Mouse (Mus musculus): ENCODE results near the gene Gm28372. TPM values are rescaled to one million over a fixed set of nuclear protein-coding genes. Genes with fewer than 3 reads are reported as not detected.

Gm28372 gene
- total and polyA plus RNA-seq, 3 experiments: 0.23 TPM; not detected in 2

DNA sequence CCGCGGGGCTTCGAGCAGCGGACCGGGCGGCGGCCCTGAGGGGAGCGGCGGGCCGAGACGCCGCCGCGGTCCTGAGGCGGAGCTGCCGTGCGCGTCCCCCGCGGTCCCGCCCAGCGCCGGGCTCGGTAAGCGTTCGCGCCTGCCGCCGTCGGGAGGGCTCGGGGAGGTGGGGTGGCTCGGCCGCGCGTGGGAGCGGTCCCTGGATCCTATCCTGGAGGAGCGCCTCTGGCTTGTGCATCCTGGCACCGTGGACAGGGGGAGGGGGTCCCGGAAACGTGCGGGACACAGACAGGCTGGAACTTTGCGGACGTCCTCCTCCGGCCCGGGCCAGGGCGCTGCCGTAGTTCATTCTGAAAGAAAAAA, 45.4 kb downstream of the Gm28372 start:
- TF ChIP-seq BHLHE40 (IDR thresholded peaks at IDR 0.05; ENCODE audit: low read depth, low read length): peak; percentile 9; the same call in 1 of the 2 replicates
- TF ChIP-seq MYC (IDR thresholded peaks at IDR 0.05; ENCODE audit: low read depth, low read length): no peak
- Histone ChIP-seq H3K36me3 (replicated peaks in 1 of 2; ENCODE audit: control insufficient read depth in 1 of 2, insufficient read depth in 1 of 2, low read length in 1 of 2) (peaks cover 0 to 12% of the 10 kb centered on the region in 2 experiments), H3K79me2 (replicated peaks; ENCODE audit: control insufficient read depth, extremely low read depth, insufficient read depth, poor library complexity, severe bottlenecking) (peaks cover 20% of the 10 kb centered on the region), H3K9me3 (replicated peaks; ENCODE audit: low read length) (no peaks in the 10 kb centered on the region), H3K9ac (ENCODE audit: insufficient read depth, low read depth) (peak overlapping the region; percentile 55), H3K27ac (ENCODE audit: insufficient read depth, low read depth) (0 out of 2 replicates have a peak overlapping the region, but pooled peaks have one; percentile 5), H3K27me3 (replicated peaks) (no peaks in the 10 kb centered on the region), H3K4me3 (replicated peaks in 1 of 3; ENCODE audit: low read depth in 2 of 3, low read length in 2 of 3, poor library complexity in 1 of 3) (peak overlapping the region; percentile 76 to 91 (median 89)), H3K4me2 (ENCODE audit: insufficient read depth, low read depth, poor library complexity, severe bottlenecking) (peak overlapping the region; percentile 74), H3K4me1 (ENCODE audit: control insufficient read depth in 1 of 2, insufficient read depth in 2 of 2) (peaks cover 0 to 32% of the 10 kb centered on the region in 2 experiments; a peak in 2 of 4 replicates)
- in situ Hi-C loops (cut with MboI; ENCODE audit: low pct_ligation_motif_present, low pct_unique_long_range_greater_than_20kb, low sequenced_read_pairs): no loop called here
- dilution Hi-C loops (cut with MboI; ENCODE audit: extremely low pct_ligation_motif_present, extremely low pct_unique_long_range_greater_than_20kb, low sequenced_read_pairs): no loop called here
- DNase-seq (ENCODE audit: extremely low read depth): peak; percentile 24

DNA sequence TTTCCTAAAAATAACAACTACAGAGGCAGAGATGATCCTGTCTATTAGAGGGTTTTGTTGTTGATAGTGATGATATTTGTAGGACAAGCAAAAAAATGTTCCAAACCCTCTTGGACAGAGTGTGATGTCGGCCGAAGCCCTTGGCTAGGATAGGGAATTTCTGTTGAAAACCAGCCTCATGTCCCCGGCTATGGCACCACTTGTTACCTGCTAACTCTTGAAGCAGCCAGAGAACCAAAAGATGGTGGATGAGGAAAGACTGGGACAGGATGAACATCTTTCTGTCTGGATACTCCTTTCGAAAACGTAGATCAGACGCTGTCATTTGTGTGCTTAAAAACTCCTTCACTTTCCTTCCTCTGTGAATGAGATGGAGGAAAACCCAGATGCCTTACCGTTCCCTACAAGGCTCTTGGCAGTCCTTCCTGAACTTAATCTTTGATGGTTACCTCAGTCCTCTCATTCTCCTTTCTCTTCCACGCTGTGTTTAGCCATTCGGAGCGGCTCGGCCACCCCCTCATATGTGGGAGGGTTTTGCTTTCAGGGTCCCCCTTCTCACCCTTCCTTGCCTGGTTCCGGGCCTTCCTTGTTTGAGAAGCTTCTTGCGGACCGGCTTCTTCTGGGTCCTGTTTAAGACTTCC, 46.2 kb downstream of the Gm28372 start:
- peaks cover 20% of the 10 kb centered on the region for H3K79me2 ChIP-seq (replicated peaks; ENCODE audit: control insufficient read depth, extremely low read depth, insufficient read depth, poor library complexity, severe bottlenecking)
- H3K4me3 ChIP-seq (replicated peaks in 1 of 3; ENCODE audit: low read depth in 2 of 3, low read length in 2 of 3, poor library complexity in 1 of 3): peak overlapping the region; percentile 76 to 91 (median 89)
- peak overlapping the region; percentile 74 for H3K4me2 ChIP-seq (ENCODE audit: insufficient read depth, low read depth, poor library complexity, severe bottlenecking)
- no peak overlapping the region for H3K27ac ChIP-seq (ENCODE audit: insufficient read depth, low read depth)
- TF ChIP-seq TBP (conservative IDR thresholded peaks at IDR 0.05; ENCODE audit: low read depth, low read length): no peak
- TF ChIP-seq HCFC1 (IDR thresholded peaks at IDR 0.05; ENCODE audit: low read depth, low read length): no peak
- no peak for TF ChIP-seq JUND (conservative IDR thresholded peaks at IDR 0.05; ENCODE audit: low read depth, low read length)
- TF ChIP-seq ZNF384 (IDR thresholded peaks at IDR 0.05; ENCODE audit: low read depth, low read length): no peak
- no peak for TF ChIP-seq KAT2A (IDR thresholded peaks at IDR 0.05; ENCODE audit: insufficient replicate concordance, low read length)
- TF ChIP-seq SIN3A (IDR thresholded peaks at IDR 0.05; ENCODE audit: low read length): no peak
- no peak for TF ChIP-seq SMC3 (IDR thresholded peaks at IDR 0.05; ENCODE audit: low read depth, low read length)
- TF ChIP-seq USF1 (IDR thresholded peaks at IDR 0.05; ENCODE audit: low read depth, low read length): no peak
- TF ChIP-seq ZKSCAN1 (IDR thresholded peaks at IDR 0.05; ENCODE audit: borderline replicate concordance, low read depth, low read length): no peak
- no peak for TF ChIP-seq CHD1 (IDR thresholded peaks at IDR 0.05; ENCODE audit: low read depth, low read length)
- peaks cover 0 to 5% of the 10 kb centered on the region in 2 experiments for H3K36me3 ChIP-seq (replicated peaks in 1 of 2; ENCODE audit: control insufficient read depth in 1 of 2, insufficient read depth in 1 of 2, low read length in 1 of 2)
- no peaks in the 10 kb centered on the region for H3K27me3 ChIP-seq (replicated peaks)
- dilution Hi-C loops (cut with MboI; ENCODE audit: extremely low pct_ligation_motif_present, extremely low pct_unique_long_range_greater_than_20kb, low sequenced_read_pairs) (no loop called here), in situ Hi-C loops (cut with MboI; ENCODE audit: low pct_ligation_motif_present, low pct_unique_long_range_greater_than_20kb, low sequenced_read_pairs) (no loop called here)
- no peak for DNase-seq (ENCODE audit: extremely low read depth)
- H3K9me3 ChIP-seq (replicated peaks; ENCODE audit: low read length): no peaks in the 10 kb centered on the region
- peaks cover 0 to 32% of the 10 kb centered on the region in 2 experiments; a peak in 2 of 4 replicates for H3K4me1 ChIP-seq (ENCODE audit: control insufficient read depth in 1 of 2, insufficient read depth in 2 of 2)
- peak overlapping the region; percentile 55; the same call in 1 of the 2 replicates for H3K9ac ChIP-seq (ENCODE audit: insufficient read depth, low read depth)

DNA sequence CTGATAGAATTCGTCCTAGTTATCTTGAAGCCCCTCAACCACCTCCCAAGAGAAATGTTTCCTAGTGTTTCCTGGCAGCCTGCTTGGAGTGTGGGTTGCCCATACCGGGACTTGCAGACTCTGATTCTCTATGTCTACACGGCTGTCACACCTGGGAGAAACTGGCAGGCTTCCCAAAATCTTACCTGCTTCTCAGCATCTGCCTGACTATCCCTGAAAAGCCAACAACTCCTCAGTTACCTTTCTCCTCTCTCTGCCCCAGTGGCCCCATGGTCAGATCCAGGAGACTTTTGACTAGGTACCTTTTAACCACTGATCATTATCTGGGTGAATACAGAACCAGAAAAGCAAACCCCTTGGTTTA, 46.7 kb downstream of the Gm28372 start:
- Histone ChIP-seq H3K36me3 (replicated peaks in 1 of 2; ENCODE audit: control insufficient read depth in 1 of 2, insufficient read depth in 1 of 2, low read length in 1 of 2) (peaks cover 0 to 6% of the 10 kb centered on the region in 2 experiments), H3K79me2 (replicated peaks; ENCODE audit: control insufficient read depth, extremely low read depth, insufficient read depth, poor library complexity, severe bottlenecking) (peaks cover 20% of the 10 kb centered on the region), H3K27ac (ENCODE audit: insufficient read depth, low read depth) (no peak overlapping the region), H3K4me1 (ENCODE audit: control insufficient read depth in 1 of 2, insufficient read depth in 2 of 2) (peaks cover 0 to 32% of the 10 kb centered on the region in 2 experiments; a peak in 2 of 4 replicates), H3K27me3 (replicated peaks) (no peaks in the 10 kb centered on the region), H3K4me3 (replicated peaks in 1 of 3; ENCODE audit: low read depth in 2 of 3, low read length in 2 of 3, poor library complexity in 1 of 3) (no peak overlapping the region), H3K9me3 (replicated peaks; ENCODE audit: low read length) (no peaks in the 10 kb centered on the region), H3K4me2 (ENCODE audit: insufficient read depth, low read depth, poor library complexity, severe bottlenecking) (peak overlapping the region; percentile 74; the same call in 1 of the 2 replicates), H3K9ac (ENCODE audit: insufficient read depth, low read depth) (no peak overlapping the region; the same call in 1 of the 2 replicates)
- in situ Hi-C loops (cut with MboI; ENCODE audit: low pct_ligation_motif_present, low pct_unique_long_range_greater_than_20kb, low sequenced_read_pairs): no loop called here
- DNase-seq (ENCODE audit: extremely low read depth): no peak
- dilution Hi-C loops (cut with MboI; ENCODE audit: extremely low pct_ligation_motif_present, extremely low pct_unique_long_range_greater_than_20kb, low sequenced_read_pairs): no loop called here
- TF ChIP-seq ZNF384 (IDR thresholded peaks at IDR 0.05; ENCODE audit: low read depth, low read length): no peak
- no peak for TF ChIP-seq MAFK (IDR thresholded peaks at IDR 0.05; ENCODE audit: insufficient replicate concordance, low read length)
- TF ChIP-seq ZKSCAN1 (IDR thresholded peaks at IDR 0.05; ENCODE audit: borderline replicate concordance, low read depth, low read length): no peak
- TF ChIP-seq NRF1 (IDR thresholded peaks at IDR 0.05; ENCODE audit: low read depth, low read length): no peak
- TF ChIP-seq MAZ (IDR thresholded peaks at IDR 0.05; ENCODE audit: low read depth, low read length): no peak
- no peak for TF ChIP-seq SIN3A (IDR thresholded peaks at IDR 0.05; ENCODE audit: low read length)
- no peak for TF ChIP-seq SMC3 (IDR thresholded peaks at IDR 0.05; ENCODE audit: low read depth, low read length)
- no peak for TF ChIP-seq ETS1 (conservative IDR thresholded peaks at IDR 0.05; ENCODE audit: low read depth, low read length)
- no peak for TF ChIP-seq TBP (conservative IDR thresholded peaks at IDR 0.05; ENCODE audit: low read depth, low read length)
- TF ChIP-seq CTCF (conservative IDR thresholded peaks at IDR 0.05 in 1 of 2, IDR thresholded peaks at IDR 0.05 in 1 of 2; ENCODE audit: low read depth in 2 of 2, low read length in 2 of 2): no peak

Measured in CH12.LX (cell line).